Mouse (Mus musculus) liver, adult 10 weeks (tissue): ENCODE data around the gene Ppef2. TPM values are rescaled to one million over a fixed set of nuclear protein-coding genes. Genes with fewer than 3 reads are reported as not detected.

ENCODE experiments used
- polyA plus RNA-seq: library from polyadenylated mRNA; stranded (reverse); fragments of 350-450 nt; fragmentation: Illumina TruSeq; extraction: RNeasy Lipid Tissue Mini Kit (QIAGEN cat#74804); gene quantifications from one replicate; pipeline ENCODE4 v1.2.3, GENCODE M21; 2014; ENCODE audit warnings: low read depth, low replicate concordance

The Ppef2 gene
- polyA plus RNA-seq: not detected

DNA sequence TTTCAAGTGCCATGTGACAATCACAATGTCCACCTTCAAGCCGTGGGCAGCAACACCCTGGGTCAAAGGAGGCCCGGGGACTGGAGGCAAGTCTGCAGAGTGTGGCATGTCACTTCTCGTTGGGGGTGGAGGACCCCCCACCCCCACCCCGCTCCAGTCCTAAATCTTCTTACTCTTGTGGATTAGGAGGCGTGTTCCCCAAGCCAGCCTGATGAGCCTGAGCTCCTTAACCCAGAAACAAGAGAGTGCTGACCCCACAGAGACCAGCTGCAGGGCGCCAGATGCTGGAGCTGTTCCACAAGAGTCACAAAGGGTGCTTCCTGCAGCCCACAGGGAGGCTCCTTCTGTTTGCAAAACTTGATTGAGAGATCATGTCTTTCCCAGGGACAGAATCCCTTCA lies at the start of gene Ppef2:
Gene Ppef2, minus strand, starts transcription at position 61 of the 400 bp plus-strand sequence.

DNA sequence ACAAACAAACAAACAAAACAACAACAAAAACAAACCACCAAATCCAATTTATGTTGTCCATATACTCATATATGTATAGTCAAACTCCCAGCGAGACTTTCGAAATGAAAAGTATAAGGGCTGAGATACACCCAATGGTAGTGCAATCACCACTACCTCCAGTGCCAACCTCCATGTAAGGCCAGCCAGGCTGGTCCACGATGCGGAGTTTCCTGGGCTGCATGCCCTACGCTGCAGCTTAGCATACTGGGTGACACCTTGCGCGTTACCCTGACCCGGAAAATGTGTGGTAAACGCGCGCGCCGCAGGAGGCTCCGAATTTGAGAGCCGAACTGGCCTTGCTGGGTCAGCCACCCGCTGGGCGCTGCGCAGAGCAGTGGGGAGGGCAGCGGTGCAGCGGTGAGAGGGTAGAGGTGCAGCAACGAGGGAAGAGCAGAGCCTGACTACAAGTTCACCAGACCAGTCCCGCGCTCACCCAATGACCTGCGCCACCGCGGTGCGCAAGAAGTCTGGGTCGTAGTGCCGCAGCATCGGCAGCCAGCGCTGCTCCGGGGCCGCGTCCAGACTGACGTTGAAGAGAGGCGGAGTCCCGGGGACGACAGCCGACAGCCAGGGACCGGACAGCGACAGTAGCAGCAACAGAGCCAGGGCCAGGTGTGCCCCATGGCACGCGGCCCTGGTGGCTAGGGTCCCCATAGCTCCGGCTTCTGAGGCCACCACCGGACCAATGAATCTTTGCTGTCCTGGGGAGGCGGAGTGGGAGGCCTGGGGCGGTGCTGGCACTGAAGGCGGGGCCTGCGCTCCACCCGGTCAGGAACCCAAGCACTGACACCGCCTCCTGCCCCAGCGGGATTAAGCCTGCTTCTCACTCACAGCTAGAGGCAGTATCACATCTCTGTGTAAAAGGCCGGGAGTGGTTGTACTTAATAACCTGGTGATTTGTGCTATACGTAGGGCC lies 21.6 kb upstream of the Ppef2 start, which contains the start of gene Naaa:
Gene Naaa, minus strand, starts transcription at position 734 of the 958 bp plus-strand sequence.

DNA sequence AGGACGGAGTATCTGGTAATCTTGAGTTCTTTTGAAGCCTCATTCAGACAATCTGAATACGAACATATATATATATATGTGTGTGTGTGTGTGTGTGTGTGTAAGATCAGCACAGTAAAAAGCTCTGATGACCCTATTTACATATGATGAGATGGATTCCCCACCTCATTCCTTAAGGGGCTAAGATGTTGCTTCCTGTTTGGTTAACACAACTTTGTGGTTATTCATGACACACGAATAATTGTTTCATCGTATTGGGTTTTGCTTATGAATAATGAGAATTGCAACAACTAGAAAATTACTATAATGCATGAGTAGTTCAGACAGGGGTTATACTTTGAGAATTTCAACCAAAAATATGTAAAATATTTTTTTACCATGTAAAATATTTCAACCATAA lies 40.8 kb downstream of the Ppef2 start, which contains the start of gene U90926:
Gene U90926, minus strand, starts transcription at position 101 of the 400 bp plus-strand sequence.

Other genes starting within 250 kb of the Ppef2 start
- 7.9 TPM for gene Cdkl2, start 212.4 kb downstream of the Ppef2 start, polyA plus RNA-seq
- gene G3bp2, start 172.6 kb downstream of the Ppef2 start, polyA plus RNA-seq: 97.6 TPM
- 109 TPM for gene Uso1, start 118.3 kb downstream of the Ppef2 start, polyA plus RNA-seq
- gene U90926, start 40.9 kb downstream of the Ppef2 start, polyA plus RNA-seq: not detected
- gene Naaa, start 21.9 kb upstream of the Ppef2 start, polyA plus RNA-seq: 2.5 TPM
- gene Sdad1, start 54.2 kb upstream of the Ppef2 start, polyA plus RNA-seq: 5.4 TPM
- 14.1 TPM for gene Cxcl9, start 71.8 kb upstream of the Ppef2 start, polyA plus RNA-seq
- 6.1 TPM for gene Art3, start 75.5 kb upstream of the Ppef2 start, polyA plus RNA-seq
- 4.5 TPM for gene Cxcl10, start 92.6 kb upstream of the Ppef2 start, polyA plus RNA-seq
- gene Nup54, start 178.9 kb upstream of the Ppef2 start, polyA plus RNA-seq: 32.3 TPM